Mouse (Mus musculus) lung, postnatal 25 days (tissue): Measurements from ENCODE around the gene Itgb1bp1.

ENCODE experiments used
- DNase-seq: peaks from one replicate; pipeline ENCODE4 v3.0.0; 2022; ENCODE audit warnings: low spot score

Gene Itgb1bp1

GRCm38 (mm10) chr12:21301324-21301723 is 15.2 kb upstream of the Itgb1bp1 start:
- DNase-seq, result no peak

GRCm38 (mm10) chr12:21298856-21299255 is 12.8 kb upstream of the Itgb1bp1 start:
- DNase-seq, result no peak

DNA sequence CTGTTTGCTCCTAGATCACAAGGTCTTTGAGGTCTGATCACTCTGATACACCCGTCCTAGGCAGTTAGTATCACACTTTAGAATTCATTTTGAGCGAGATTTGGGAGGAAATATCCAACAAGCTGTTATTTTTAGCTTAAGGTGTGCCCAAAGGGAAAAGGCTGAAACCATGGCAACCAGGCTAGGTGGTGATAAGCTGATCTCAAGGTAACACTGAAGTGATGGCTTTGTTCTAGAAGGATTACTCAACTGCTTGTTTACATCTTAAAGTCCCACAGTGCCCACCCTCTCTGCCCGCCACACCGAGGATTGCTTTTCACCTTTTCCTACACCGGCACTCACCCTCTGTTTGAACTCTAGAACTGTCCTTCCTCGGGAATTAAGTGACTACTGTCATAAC is 3.6 kb upstream of the Itgb1bp1 start:
- DNase-seq, result peak; percentile 67

DNA sequence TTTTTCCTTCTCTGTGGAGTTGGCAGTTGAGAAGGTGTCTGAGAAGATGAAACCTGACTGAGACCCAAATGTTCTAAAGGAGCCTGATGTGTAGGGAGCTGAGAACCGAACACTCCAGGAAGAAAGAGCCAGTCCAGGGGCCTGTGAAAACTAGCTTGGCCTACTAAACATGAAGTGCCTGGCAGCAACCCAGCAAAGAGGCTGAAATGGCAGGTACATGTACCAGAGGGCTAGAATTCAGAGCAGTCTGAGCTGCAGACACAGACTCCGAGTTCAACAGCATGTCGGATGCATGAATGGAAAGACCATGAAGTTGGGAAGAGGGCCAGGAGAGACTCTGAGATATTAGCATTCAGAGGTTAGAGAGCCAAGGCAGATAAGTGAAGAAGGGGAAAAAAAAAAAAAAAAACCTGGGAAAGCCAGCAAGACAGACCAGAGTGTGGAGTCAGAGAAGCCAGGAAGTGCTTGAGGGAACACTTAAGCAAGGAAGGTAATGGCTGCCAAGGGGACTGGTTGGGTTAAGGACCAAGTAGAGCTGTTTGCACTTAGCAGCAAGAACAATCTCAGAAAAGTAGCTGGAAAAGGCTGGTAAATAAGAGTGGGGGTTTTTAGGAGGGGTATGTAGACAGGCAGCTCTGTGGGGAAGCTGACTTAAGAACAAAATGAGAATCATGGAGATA is 2.8 kb upstream of the Itgb1bp1 start:
- peak; percentile 67 for DNase-seq

DNA sequence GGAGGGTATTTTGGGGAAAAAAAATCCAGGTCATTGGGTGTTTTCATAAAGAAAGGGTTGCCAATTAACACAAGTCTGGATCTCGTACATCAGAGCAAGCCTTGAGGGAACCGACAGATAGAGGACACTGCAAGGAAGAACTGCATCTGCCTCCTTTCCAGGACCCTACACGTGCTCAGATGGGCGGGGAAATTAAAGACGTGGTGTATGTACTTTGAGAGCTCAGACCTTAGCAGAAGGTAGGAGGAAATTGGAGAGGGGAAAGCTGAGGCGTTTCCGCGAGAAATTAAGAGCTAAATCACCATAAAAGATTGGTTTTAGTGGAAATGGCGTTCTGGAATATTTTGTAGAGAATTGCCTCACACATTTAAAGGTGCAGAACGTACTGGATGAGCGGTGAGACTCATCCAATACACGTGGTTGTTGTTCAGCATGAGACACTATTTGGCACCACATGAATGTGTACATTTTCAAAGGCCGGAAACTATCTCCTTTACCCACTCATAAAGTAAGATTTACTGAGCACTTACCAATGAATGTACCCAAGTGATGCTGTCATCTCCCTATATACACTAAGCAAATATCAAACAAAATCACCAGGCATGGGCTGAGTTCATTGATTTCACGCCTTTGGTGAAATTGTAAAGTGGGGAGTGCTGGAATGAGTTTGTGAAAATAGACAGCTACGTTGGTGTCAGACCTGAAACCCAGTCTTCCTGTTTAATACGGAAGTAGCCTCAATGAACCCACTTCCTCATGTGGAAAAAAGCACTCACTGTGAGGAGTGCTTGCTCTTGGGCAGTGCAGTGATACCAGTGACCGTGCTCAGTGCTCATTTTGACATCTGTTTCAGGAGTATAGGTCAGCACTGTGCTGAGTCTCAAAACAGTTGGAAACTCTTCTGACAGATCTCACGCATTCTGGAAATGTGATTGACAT is 897 bp upstream of the Itgb1bp1 start:
- peak; percentile 48 for DNase-seq

GRCm38 (mm10) chr12:21285508-21286242 is 409 bp downstream of the Itgb1bp1 start:
- no peak for DNase-seq

DNA sequence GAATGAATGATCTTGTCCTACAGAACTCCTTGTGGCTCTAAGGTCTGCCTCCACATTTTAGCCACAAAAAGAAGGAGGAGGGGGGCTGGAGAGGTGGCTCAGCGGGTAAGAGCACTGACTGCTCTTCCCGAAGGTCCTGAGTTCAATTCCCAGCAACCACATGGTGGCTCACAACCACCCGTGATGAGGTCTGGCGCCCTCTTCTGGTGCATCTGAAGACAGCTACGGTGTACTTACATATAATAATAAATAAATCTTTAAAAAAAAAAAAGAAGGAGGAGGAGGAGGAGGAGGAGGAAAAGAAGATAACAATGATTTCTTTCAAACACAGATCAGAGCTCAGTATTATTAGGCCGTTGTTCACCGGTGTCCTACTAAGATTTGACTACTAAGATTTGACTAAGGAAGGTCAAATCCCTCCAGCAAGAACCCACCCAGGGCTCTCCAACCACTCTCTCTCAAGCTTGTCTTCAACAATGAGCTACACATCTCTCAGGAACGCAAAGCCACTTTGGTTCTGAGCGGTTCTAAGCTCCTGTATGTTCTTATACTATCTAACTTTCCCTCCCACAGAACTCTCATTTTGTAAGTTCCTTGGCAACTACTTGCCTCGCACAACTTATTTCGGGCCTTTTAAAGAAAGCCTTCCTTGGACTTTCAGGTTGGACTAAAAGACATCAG is 1.2 kb downstream of the Itgb1bp1 start, which contains the start of gene Cpsf3:
TSS of gene Cpsf3 (plus strand) at position 631 of the 681 bp plus-strand sequence.
- no peak for DNase-seq

DNA sequence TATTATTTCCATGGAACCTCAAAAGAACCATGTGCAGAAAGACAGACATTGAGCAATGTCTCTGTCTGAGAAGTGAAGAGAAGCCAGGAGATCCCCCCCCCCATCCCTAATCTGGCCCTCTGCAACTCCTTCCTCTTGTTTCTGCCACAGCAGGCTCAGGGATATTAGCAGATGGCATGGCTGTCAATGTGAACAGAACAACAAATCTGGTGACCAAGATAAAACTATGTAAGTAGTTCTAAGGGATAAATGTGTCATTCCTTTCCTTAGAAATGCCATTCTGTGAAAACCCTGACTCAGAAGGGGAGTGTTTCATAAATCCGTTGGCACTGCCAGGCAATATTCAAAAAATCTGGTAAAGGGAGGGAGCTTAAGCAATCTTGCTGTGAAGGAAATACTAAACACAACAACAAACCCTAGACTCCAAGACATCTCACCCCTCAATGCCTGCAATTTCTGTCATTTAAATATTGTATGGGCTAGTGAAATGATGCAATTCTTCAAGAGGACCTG is 8.7 kb downstream of the Itgb1bp1 start:
- no peak for DNase-seq

GRCm38 (mm10) chr12:21274446-21274845 is 11.6 kb downstream of the Itgb1bp1 start:
- DNase-seq, result no peak

- DNase-seq, result no peak
Observed at GRCm38 (mm10) chr12:21268083-21268616, 17.9 kb downstream of the Itgb1bp1 start.

- no peak for DNase-seq
Observed at GRCm38 (mm10) chr12:21266784-21267098, 19.3 kb downstream of the Itgb1bp1 start.

GRCm38 (mm10) chr12:21265946-21266783 is 19.9 kb downstream of the Itgb1bp1 start:
- DNase-seq, result peak; percentile 73

- DNase-seq, result no peak
Observed at GRCm38 (mm10) chr12:21265501-21265900, 20.6 kb downstream of the Itgb1bp1 start.

GRCm38 (mm10) chr12:21264970-21265369 is 21.1 kb downstream of the Itgb1bp1 start:
- no peak for DNase-seq

DNA sequence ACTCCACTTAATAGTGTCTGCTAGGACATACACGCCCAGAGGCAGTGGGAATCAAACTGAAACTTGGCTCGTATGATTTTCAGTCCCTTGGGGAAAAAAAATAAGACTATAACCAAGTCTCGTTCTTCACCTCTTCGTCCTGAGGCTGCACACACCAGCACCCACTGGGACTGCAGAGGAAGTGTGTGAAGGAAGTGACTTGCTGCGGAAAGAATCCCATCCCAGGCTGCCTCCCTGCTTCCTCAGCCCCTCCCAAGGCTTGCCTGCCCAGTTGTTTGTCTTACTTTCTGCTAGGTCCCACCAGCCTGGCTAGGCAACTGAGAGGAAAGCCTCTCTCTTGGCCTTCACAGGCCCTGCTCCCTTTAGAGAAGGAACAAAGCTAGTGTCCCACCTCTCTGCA is 21.8 kb downstream of the Itgb1bp1 start:
- DNase-seq, result peak; percentile 78

- DNase-seq, result no peak
Observed at GRCm38 (mm10) chr12:21263256-21263655, 22.8 kb downstream of the Itgb1bp1 start.

GRCm38 (mm10) chr12:21261521-21261920 is 24.6 kb downstream of the Itgb1bp1 start:
- peak; percentile 15 for DNase-seq

DNA sequence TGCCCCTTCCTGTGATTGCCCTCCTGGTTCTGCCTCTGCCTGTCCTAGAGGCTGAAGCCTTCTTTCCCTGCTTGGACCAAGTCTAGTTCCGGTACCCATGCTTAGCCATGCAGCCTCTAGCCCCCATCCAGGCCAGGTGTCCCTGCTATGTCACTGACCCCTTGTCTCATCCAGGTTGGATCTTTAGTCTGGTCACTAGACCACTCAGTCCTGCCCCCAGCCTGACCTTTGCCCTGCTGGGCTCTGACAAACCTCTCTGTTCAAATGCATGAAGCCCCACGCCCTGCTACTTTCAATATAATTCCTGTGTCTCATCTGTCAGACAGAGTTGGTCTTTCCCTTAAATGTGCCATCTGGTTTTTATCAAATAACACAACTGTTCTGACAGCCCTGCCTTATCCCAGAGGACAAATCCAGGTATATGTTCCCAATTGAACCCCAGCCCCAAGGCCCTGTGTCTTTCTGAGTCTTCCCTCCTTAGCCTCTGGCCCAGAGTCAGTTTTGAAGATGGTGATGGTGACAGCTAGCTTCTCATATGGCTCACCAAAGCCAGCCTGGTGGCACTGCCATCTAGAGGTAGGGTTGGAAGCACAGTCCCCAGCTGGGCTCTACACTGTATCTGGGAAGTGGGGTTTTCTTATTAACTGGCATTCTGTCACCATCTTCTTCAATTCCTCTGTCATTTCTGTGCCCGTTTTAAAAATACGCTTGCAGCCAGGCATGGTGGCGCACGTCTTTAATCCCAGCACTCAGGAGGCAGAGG is 25.4 kb downstream of the Itgb1bp1 start:
- DNase-seq, result no peak

DNA sequence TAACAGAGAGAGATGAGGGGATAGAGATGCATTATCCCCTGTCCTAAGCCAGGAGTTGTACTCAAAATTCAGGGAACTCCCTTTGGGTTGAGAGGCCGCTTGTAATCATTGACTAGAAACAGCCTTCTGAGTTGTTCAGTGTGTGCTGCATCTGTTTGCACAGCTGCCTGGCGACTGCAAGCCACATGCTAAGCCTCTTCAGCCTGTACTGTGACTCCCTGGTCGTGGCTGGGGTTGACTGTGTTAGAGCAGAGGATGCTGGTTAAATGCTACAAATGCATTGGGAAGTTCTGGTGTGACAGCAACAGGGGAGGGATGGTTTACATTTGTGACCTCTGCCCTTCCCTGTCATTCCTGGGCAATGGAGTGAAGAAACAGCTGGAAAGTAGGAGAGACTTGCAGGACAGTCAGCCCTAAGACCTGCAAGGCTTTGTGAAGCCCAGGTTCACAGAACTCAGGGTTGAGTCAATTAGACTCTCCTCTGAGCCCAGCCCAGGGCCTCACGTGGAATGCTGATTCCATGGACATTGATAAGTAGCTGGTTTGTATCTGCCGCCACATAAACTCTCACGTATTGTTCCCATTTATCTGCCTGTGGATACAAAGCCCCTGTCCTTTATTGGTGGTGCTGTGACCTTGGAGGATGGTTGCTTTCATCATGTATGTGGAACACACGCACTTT is 38.2 kb downstream of the Itgb1bp1 start:
- DNase-seq, result no peak
